Mouse (Mus musculus) Patski (cell line): ENCODE data around the gene Tubgcp5. TPM values are rescaled to one million over a fixed set of nuclear protein-coding genes. Genes with fewer than 3 reads are reported as not detected.

Experiments
- ATAC-seq: fragments of 100-300 bp; one replicate; pipeline ENCODE4 v1.8.0; 2021
- CTCF ChIA-PET: fragments of 350-600 bp; sonication (Branson Sonifier 250); formaldehyde crosslinking; loops from one replicate; lab custom pipeline; 2022; ENCODE audit warnings: inconsistent platforms; lab: Charles Lee
- POLR2A ChIA-PET: fragments of 350-600 bp; sonication (Branson Sonifier 250); formaldehyde crosslinking; loops from one replicate; lab custom pipeline; 2022; ENCODE audit warnings: antibody characterized with exemption, inconsistent platforms; lab: Charles Lee
- DNase-seq: peaks from one replicate; pipeline ENCODE4 v3.0.0-alpha.2; 2011; ENCODE audit warnings: low read depth, low spot score
- H3K27me3 ChIP-seq: fragments of 371-371 bp; one replicate; pipeline ENCODE4 v1.5.1; 2021
- CTCF ChIP-seq: fragments of 100-300 bp; IDR thresholded peaks from one replicate; pipeline ENCODE4 v1.5.1; 2021
- in situ Hi-C: fragments of 300-500 bp; cut with MboI; formaldehyde crosslinking; loops from 3 replicates; pipeline ENCODE4 v1.11.1; 2018; ENCODE audit warnings: low pct_unique_long_range_greater_than_20kb, mixed read lengths
- polyA plus RNA-seq: library from polyadenylated mRNA; unstranded; gene quantifications from one replicate; pipeline ENCODE4 v1.2.3, GENCODE M21; 2021

Gene Tubgcp5
- polyA plus RNA-seq, 1 experiment from 2014 or later = 21.6 TPM

DNA sequence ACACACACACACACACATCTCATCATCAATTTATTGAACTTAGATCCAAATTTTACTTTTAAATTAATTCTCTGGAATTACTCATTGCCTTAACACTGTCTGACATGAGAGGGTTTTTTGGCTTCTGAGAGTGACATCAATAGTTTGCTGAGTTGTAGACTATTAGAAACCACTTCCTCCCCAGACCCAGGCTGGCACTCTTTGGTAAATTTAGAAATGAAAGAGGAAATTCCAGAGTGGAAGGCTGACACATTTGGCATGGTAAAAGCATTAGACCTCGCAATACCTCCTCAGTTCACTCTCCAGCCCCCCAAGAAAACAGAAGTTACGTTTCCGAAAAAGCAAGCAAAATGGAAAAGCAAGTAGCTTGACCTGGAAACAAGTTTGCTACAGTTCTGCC lies 58.8 kb downstream of the Tubgcp5 start:
- CTCF ChIA-PET = no interaction called here
- in situ Hi-C loops = no loop called here
- POLR2A ChIA-PET = no interaction called here
- no peak for TF ChIP-seq CTCF
- DNase-seq = no peak
- no peaks in the 10 kb centered on the region for H3K27me3 ChIP-seq
- ATAC-seq = peak; percentile 73

DNA sequence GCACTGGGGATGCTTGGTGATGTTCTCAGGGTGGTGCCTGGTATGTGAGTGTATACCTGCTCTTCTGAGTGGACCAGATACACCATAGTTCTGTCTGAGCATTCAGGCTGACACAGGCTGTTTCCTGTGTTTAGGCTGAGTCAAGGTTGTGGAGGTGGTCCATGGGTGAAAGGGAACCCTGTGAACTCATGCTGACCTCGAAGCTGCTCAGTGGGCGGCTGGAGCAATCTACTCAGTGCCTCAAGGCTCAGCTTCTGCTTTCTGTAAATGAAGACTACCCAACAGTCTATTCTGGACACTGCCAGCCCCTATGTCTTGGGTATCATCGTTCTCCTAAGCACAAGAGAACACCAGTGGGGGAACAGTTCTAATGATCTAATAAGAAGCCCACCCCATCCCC lies 61.6 kb downstream of the Tubgcp5 start:
- in situ Hi-C loops = no loop called here
- ATAC-seq = no peak

DNA sequence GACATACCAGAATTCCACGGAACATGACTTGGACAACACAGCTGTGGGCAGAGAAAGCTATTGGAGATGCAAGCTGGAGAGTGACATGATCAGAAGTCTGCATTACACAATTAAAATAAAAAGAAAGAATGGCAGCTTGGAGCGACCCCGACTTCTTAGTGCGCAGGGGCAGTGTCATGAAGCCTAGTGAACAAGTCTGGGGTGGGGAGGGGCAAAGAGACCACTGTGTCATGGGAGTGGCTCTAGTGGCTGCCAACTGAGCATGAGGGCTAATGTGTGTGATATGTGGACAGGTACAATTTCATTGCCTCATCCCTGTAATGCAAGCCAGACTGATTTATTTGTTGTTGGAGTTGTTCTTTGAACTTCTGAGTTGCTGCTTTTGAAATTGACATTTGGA lies 62.8 kb downstream of the Tubgcp5 start:
- ChIA-PET CTCF (no interaction called here), POLR2A (no interaction called here)
- DNase-seq (no peak), ATAC-seq (no peak)
- in situ Hi-C loops = no loop called here
- TF ChIP-seq CTCF = no peak
- no peaks in the 10 kb centered on the region for H3K27me3 ChIP-seq

More for the DNA sequence above, 61.6 kb downstream of the Tubgcp5 start:
- no peak for TF ChIP-seq CTCF
- DNase-seq = no peak
- H3K27me3 ChIP-seq = no peaks in the 10 kb centered on the region
- ChIA-PET CTCF (no interaction called here), POLR2A (no interaction called here)

DNA sequence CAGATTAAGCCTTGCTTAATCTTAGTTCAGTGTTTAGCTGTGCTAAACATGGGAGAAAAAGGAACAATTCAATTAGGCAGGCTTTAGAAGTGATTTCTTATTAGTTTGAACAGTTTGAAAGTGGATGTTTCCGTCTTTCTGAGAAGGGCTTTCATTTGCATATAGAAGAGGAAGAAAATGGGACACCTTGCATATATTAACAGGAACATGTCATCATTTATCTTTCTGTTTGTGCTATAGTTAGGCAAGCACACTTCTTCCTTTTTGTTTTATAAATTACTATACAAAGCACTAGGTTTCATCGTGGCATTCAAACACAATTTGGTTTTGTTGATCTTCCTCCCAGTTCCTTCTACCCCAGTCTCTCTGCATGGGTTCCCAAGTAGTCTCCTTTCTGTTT lies 63.8 kb downstream of the Tubgcp5 start:
- in situ Hi-C loops = no loop called here
- no peak for TF ChIP-seq CTCF
- ATAC-seq (no peak), DNase-seq (no peak)
- CTCF ChIA-PET = no interaction called here
- POLR2A ChIA-PET = no interaction called here
- no peaks in the 10 kb centered on the region for H3K27me3 ChIP-seq

DNA sequence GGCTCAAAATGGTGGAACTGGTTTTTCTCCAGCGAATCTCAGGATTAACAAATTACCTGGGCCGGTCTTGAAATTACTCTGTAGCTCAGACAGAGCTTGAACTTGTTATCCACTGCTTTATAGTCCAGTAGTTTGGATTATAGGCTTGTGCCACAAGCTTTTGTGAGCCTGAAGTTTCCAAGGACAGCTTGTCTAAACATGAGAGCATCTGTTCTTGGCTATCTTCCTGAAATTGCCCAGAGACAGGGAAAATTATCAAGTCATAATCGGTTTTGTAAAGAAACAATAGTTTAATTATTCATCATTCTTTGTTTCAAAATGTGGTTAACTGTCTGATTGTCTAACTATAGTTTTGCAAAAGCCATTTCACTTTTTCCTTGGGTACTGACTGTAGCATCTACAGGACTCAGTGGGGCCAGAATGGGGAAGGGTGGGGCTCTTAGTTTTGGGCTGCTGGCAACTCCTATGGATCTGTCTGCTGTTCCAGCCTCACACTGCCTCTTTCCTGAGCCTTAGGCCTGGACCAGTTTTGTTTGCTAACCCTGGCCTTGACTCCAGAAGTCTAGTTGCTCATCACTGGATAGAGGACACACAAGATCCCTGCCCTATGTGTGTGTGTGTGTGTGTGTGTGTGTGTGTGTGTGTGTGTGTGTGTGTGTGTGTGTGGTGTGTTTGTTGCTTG lies 65.0 kb downstream of the Tubgcp5 start:
- POLR2A ChIA-PET = interaction anchor here (1.0 kb wide), 1 partner anchor 13 kb away, joined by 3 read pairs; no protein-coding TSS in a partner anchor
- ATAC-seq (no peak), DNase-seq (no peak)
- in situ Hi-C loops = no loop called here
- H3K27me3 ChIP-seq = no peaks in the 10 kb centered on the region
- no peak for TF ChIP-seq CTCF
- CTCF ChIA-PET = interaction anchor here (0.9 to 1.1 kb wide), 2 partner anchors 17 to 19 kb away, joined by 3 read pairs; no protein-coding TSS in a partner anchor

DNA sequence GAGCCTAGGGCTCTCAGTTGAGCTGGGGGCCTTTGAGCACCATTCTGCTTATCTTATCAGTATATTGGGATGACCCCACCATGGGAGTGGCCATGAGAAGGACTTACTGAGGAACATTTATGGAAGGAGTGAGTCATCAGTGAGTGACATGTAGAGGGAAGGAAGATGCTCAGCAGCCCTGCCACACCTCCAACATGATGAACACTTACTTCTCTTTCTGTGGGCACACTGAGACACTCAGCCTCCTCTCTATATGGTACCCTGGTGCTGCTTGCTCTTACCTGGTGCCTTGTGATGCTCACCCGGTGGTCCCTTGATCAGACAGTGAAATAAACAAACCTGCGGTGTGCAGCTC lies 65.5 kb downstream of the Tubgcp5 start:
- DNase-seq (no peak), ATAC-seq (no peak)
- no peaks in the 10 kb centered on the region for H3K27me3 ChIP-seq
- ChIA-PET POLR2A (no interaction called here), CTCF (interaction anchor here (1.1 kb wide), 1 partner anchor 20 kb away, joined by 3 read pairs; no protein-coding TSS in a partner anchor)
- in situ Hi-C loops = no loop called here
- TF ChIP-seq CTCF = no peak

DNA sequence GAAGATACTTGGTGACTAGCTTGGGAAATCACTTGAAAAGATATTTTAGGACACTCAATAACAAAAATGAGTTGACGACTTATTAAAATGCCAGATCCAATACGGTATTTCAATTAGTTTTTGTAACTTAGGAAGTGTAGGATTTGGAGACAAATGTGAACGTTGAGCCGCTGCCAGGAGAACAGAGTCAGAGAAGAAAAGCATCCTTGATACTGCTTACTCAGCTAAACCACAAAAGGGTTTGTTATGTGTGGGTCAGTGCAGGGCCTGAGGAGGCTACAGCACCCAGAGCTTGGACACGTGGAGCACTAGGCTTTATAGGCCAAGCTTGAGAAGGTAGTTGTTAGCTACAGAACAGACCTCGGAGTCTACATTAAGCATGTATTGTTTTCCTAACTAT lies 66.0 kb downstream of the Tubgcp5 start:
- ChIA-PET CTCF (no interaction called here), POLR2A (no interaction called here)
- in situ Hi-C loops = no loop called here
- no peaks in the 10 kb centered on the region for H3K27me3 ChIP-seq
- TF ChIP-seq CTCF = no peak
- ATAC-seq = no peak
- no peak for DNase-seq

DNA sequence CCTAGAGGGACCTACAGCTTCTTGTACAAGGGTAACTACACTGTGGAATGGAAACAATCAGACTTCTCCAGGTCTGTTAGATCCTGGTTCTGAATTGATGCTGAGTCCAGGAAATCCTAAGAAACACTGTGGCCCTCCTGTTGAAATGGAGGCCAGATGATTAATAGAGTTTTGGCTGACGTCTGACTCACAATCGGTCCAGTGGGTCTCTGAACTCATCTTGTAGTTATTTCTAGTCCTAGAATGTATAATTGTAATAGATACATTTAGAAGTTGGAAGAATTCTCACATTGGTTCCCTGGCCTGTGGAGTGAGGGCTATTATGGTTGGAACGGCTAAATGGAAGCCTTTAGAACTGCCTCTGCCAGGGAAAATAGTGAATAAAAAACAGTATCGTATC lies 67.2 kb downstream of the Tubgcp5 start:
- no peaks in the 10 kb centered on the region for H3K27me3 ChIP-seq
- ATAC-seq (peak; percentile 71), DNase-seq (no peak)
- in situ Hi-C loops = no loop called here
- ChIA-PET CTCF (no interaction called here), POLR2A (no interaction called here)
- no peak for TF ChIP-seq CTCF

DNA sequence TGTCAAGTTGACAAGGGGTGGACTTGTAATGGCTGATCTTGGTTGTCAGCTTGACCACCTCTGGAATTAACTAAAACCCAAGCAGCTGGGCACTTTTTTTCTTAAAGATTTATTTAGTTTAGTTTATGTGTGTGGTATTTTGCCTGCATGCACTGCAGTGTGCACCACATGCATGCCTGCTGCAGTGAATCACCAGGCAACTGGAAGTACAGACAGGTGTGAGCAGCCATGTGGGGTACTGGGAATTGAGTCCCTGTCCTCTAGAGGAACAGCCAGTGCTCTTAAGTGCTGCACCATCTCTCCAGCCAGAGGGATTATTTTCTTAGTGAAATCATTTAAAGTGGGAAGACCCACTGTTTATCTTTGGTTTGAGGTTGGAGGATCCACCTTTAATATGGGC lies 71.1 kb downstream of the Tubgcp5 start:
- in situ Hi-C loops = no loop called here
- ChIA-PET CTCF (no interaction called here), POLR2A (interaction anchor here (0.7 kb wide), 1 partner anchor 14 kb away, joined by 3 read pairs; no protein-coding TSS in a partner anchor)
- no peak for TF ChIP-seq CTCF
- H3K27me3 ChIP-seq = no peaks in the 10 kb centered on the region
- DNase-seq (no peak), ATAC-seq (no peak)

DNA sequence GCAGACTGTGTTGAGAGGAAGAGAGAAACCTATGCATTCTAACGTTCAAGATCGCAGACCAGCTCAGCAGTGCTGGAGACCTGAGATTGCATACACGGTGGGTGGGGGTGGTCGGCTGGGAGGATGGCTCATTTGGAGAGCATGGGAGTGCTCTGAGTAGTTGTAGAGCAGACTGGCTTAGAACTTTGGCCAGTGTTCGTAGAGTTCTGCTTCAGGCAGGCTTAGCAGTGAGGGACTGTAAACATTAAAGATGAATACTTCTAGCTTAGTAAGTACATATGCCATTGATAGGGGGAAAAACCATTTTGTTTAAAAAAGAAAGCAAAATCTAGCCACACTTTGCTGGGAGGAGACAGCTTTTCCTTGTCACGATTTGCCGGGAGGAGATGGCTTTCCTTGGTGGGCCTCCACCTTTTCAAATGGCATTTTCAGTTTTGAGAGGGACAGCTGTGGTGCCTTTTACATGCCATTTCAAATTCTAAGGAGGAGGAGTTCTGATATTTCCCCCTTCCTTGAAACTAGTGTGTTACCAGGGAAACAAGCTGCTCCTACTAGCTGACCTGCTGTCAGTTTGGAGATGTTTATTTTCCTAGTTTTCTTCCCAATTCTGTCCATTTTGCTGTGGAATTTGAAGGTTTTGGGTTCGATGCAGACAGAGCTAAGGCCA lies 71.9 kb downstream of the Tubgcp5 start:
- H3K27me3 ChIP-seq = no peaks in the 10 kb centered on the region
- ATAC-seq (no peak), DNase-seq (no peak)
- CTCF ChIA-PET = no interaction called here
- POLR2A ChIA-PET = interaction anchor here (0.7 kb wide), 1 partner anchor 13 kb away, joined by 3 read pairs; no protein-coding TSS in a partner anchor
- in situ Hi-C loops = no loop called here
- no peak for TF ChIP-seq CTCF

DNA sequence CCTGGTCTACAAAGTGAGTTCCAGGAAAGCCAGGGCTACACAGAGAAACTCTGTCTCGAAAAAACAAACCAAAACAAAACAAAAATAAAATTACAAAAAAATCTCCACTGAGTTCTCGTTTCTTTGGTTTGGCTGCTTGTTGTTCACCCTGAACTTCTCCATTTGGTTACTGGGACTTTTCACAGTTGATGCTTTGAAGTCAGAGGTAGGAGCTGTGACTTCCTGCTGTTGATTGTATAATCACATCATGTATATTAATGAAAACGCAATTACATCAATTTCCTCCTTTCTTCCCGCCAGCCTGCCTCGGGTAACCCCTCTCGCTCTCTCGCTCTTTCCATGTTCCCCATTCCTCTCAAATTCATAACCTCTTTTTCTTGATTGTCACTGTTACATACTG lies 74.3 kb downstream of the Tubgcp5 start:
- TF ChIP-seq CTCF = no peak
- no peaks in the 10 kb centered on the region for H3K27me3 ChIP-seq
- ATAC-seq (no peak), DNase-seq (no peak)
- CTCF ChIA-PET = no interaction called here
- POLR2A ChIA-PET = no interaction called here
- in situ Hi-C loops = no loop called here
